Mouse (Mus musculus) MEL (cell line): ENCODE measurements around the gene Lrp3. TPM values are rescaled to one million over a fixed set of nuclear protein-coding genes. Genes with fewer than 3 reads are reported as not detected.

Experiments used
- DNase-seq: peaks from one replicate; pipeline ENCODE4 v3.0.0; 2011; ENCODE audit warnings: low read depth, low spot score
- H3K27ac ChIP-seq: 2 replicates; pipeline ENCODE4 v1.5.1; 2012; ENCODE audit warnings: low read depth, mild to moderate bottlenecking, control low read depth, low read length, moderate library complexity; ENCODE audit not compliant: control insufficient read depth
- H3K27me3 ChIP-seq, 2 experiments: fragments of 150-350 bp in 1 of 2; sonication (generic) in 1 of 2; 2 replicates each; pipeline ENCODE4 v1.6.1; 2012; ENCODE audit warnings: low read length in 2 of 2, mild to moderate bottlenecking in 2 of 2, improper control_type of control experiment in 1 of 2, moderate library complexity in 1 of 2; ENCODE audit not compliant: insufficient read depth in 2 of 2, control insufficient read depth in 1 of 2
- H3K36me3 ChIP-seq, 2 experiments: 2 replicates each; pipeline ENCODE4 v1.6.1; 2012 to 2014; ENCODE audit warnings: low read length in 2 of 2, improper control_type of control experiment in 1 of 2, inconsistent platforms in 1 of 2, mild to moderate bottlenecking in 1 of 2; ENCODE audit not compliant: insufficient read depth in 2 of 2, control insufficient read depth in 1 of 2
- H3K4me1 ChIP-seq, 2 experiments: fragments of 150-350 bp in 1 of 2; sonication (generic) in 1 of 2; 2 replicates each; pipeline ENCODE4 v1.6.1; 2012; ENCODE audit warnings: low read length in 2 of 2, improper control_type of control experiment in 1 of 2, mild to moderate bottlenecking in 1 of 2; ENCODE audit not compliant: insufficient read depth in 2 of 2, control insufficient read depth in 1 of 2
- H3K4me3 ChIP-seq, 2 experiments: fragments of 150-350 bp in 1 of 2; sonication (generic) in 1 of 2; 2 replicates each; pipeline ENCODE4 v1.5.1; 2012; ENCODE audit warnings: low read depth in 2 of 2, low read length in 2 of 2, mild to moderate bottlenecking in 2 of 2, moderate library complexity in 2 of 2, control low read depth in 1 of 2, improper control_type of control experiment in 1 of 2; ENCODE audit not compliant: control insufficient read depth in 1 of 2, insufficient read depth in 1 of 2
- H3K79me2 ChIP-seq: 2 replicates; pipeline ENCODE4 v1.6.1; 2012; ENCODE audit warnings: mild to moderate bottlenecking, low read length, moderate library complexity; ENCODE audit not compliant: control insufficient read depth, poor library complexity, insufficient read depth
- H3K9ac ChIP-seq: 2 replicates; pipeline ENCODE4 v1.6.1; 2012; ENCODE audit warnings: low read depth, mild to moderate bottlenecking, control low read depth, low read length, moderate library complexity; ENCODE audit not compliant: control insufficient read depth, poor library complexity, severe bottlenecking
- H3K9me3 ChIP-seq: fragments of 150-350 bp; sonication (generic); replicated peaks from 2 replicates; pipeline ENCODE4 v1.6.1; 2012; ENCODE audit warnings: mild to moderate bottlenecking, low read length, improper control_type of control experiment, moderate library complexity; ENCODE audit not compliant: insufficient read depth
- BHLHE40 ChIP-seq: IDR thresholded peaks from 2 replicates; pipeline ENCODE4 v1.6.1; 2012; ENCODE audit warnings: low read depth, mild to moderate bottlenecking, inconsistent platforms, low read length, improper control_type of control experiment, borderline replicate concordance
- CHD1 ChIP-seq: IDR thresholded peaks from 2 replicates; pipeline ENCODE4 v1.6.1; 2012; ENCODE audit warnings: low read depth, mild to moderate bottlenecking, inconsistent platforms, low read length, improper control_type of control experiment
- CTCF ChIP-seq, 3 experiments: IDR thresholded peaks in 2 of 3; conservative IDR thresholded peaks in 1 of 3; 2 replicates each; pipeline ENCODE4 v1.5.1; 2011 to 2012; ENCODE audit warnings: low read length in 3 of 3, low read depth in 2 of 3, mild to moderate bottlenecking in 2 of 3, improper control_type of control experiment in 1 of 3, inconsistent platforms in 1 of 3, mixed read lengths in 1 of 3, moderate library complexity in 1 of 3; ENCODE audit not compliant: control insufficient read depth in 1 of 3, insufficient read depth in 1 of 3, poor library complexity in 1 of 3, severe bottlenecking in 1 of 3
- E2F4 ChIP-seq: IDR thresholded peaks from 2 replicates; pipeline ENCODE4 v1.6.1; 2011; ENCODE audit warnings: low read depth, low read length, improper control_type of control experiment, borderline replicate concordance
- ETS1 ChIP-seq: IDR thresholded peaks from 2 replicates; pipeline ENCODE4 v1.6.1; 2012; ENCODE audit warnings: low read depth, mild to moderate bottlenecking, inconsistent platforms, low read length, improper control_type of control experiment, moderate library complexity
- GATA1 ChIP-seq: IDR thresholded peaks from 2 replicates; pipeline ENCODE4 v1.6.1; 2011; ENCODE audit warnings: low read depth, low read length, improper control_type of control experiment
- HCFC1 ChIP-seq: IDR thresholded peaks from 2 replicates; pipeline ENCODE4 v1.6.1; 2012; ENCODE audit warnings: low read depth, mild to moderate bottlenecking, inconsistent platforms, low read length, improper control_type of control experiment, moderate library complexity
- JUND ChIP-seq: IDR thresholded peaks from 2 replicates; pipeline ENCODE4 v1.6.1; 2011; ENCODE audit warnings: low read depth, mild to moderate bottlenecking, improper control_type of control experiment, low read length
- KAT2A ChIP-seq: conservative IDR thresholded peaks from 2 replicates; pipeline ENCODE4 v1.6.1; 2012; ENCODE audit warnings: low read depth, low read length, improper control_type of control experiment, inconsistent platforms
- MEF2A ChIP-seq: IDR thresholded peaks from 2 replicates; pipeline ENCODE4 v1.6.1; 2014; ENCODE audit warnings: low read depth, mild to moderate bottlenecking, inconsistent platforms, low read length, improper control_type of control experiment; ENCODE audit not compliant: poor library complexity, insufficient replicate concordance, severe bottlenecking; ENCODE audit errors: extremely low read depth
- NELFE ChIP-seq: IDR thresholded peaks from 2 replicates; pipeline ENCODE4 v1.6.1; 2011; ENCODE audit warnings: low read depth, low read length, improper control_type of control experiment
- POLR2A ChIP-seq, 2 experiments: IDR thresholded peaks; 2 replicates each; pipeline ENCODE4 v1.6.1; 2011 to 2012; ENCODE audit warnings: low read length in 2 of 2, mild to moderate bottlenecking in 2 of 2, control low read depth in 1 of 2, improper control_type of control experiment in 1 of 2, low read depth in 1 of 2, moderate library complexity in 1 of 2; ENCODE audit not compliant: control insufficient read depth in 1 of 2, insufficient read depth in 1 of 2, poor library complexity in 1 of 2
- POLR2AphosphoS2 ChIP-seq: IDR thresholded peaks from 2 replicates; pipeline ENCODE4 v1.6.1; 2011; ENCODE audit warnings: low read length, improper control_type of control experiment
- RAD21 ChIP-seq: IDR thresholded peaks from 2 replicates; pipeline ENCODE4 v1.6.1; 2011; ENCODE audit warnings: mild to moderate bottlenecking, low read depth, low read length, improper control_type of control experiment
- RCOR1 ChIP-seq: IDR thresholded peaks from 2 replicates; pipeline ENCODE4 v1.6.1; 2012; ENCODE audit warnings: low read depth, mild to moderate bottlenecking, inconsistent platforms, low read length, improper control_type of control experiment
- SIN3A ChIP-seq: IDR thresholded peaks from 2 replicates; pipeline ENCODE4 v1.6.1; 2012; ENCODE audit warnings: low read length, improper control_type of control experiment, inconsistent platforms
- SMC3 ChIP-seq: IDR thresholded peaks from 2 replicates; pipeline ENCODE4 v1.6.1; 2011; ENCODE audit warnings: low read depth, low read length, improper control_type of control experiment
- TAL1 ChIP-seq: IDR thresholded peaks from 2 replicates; pipeline ENCODE4 v1.6.1; 2012; ENCODE audit warnings: mild to moderate bottlenecking, inconsistent platforms, low read length, moderate library complexity, mixed read lengths
- TBP ChIP-seq: IDR thresholded peaks from 2 replicates; pipeline ENCODE4 v1.8.0; 2011; ENCODE audit warnings: low read depth, low read length, improper control_type of control experiment
- TCF12 ChIP-seq: IDR thresholded peaks from 2 replicates; pipeline ENCODE4 v1.6.1; 2014; ENCODE audit warnings: low read depth, mild to moderate bottlenecking, inconsistent platforms, low read length, improper control_type of control experiment, moderate library complexity
- UBTF ChIP-seq: IDR thresholded peaks from 2 replicates; pipeline ENCODE4 v1.6.1; 2012; ENCODE audit warnings: low read depth, mild to moderate bottlenecking, inconsistent platforms, low read length, improper control_type of control experiment, moderate library complexity, borderline replicate concordance; ENCODE audit not compliant: insufficient read depth
- USF2 ChIP-seq, 2 experiments: IDR thresholded peaks; 2 replicates each; pipeline ENCODE4 v1.6.1; 2011 to 2012; ENCODE audit warnings: improper control_type of control experiment in 2 of 2, low read length in 2 of 2, borderline replicate concordance in 1 of 2, inconsistent platforms in 1 of 2, low read depth in 1 of 2, mild to moderate bottlenecking in 1 of 2; ENCODE audit not compliant: insufficient read depth in 1 of 2
- ZMIZ1 ChIP-seq: IDR thresholded peaks from 2 replicates; pipeline ENCODE4 v1.6.1; 2012; ENCODE audit warnings: low read depth, mild to moderate bottlenecking, inconsistent platforms, low read length, improper control_type of control experiment, moderate library complexity
- ZNF384 ChIP-seq: IDR thresholded peaks from 2 replicates; pipeline ENCODE4 v1.6.1; 2012; ENCODE audit warnings: low read depth, mild to moderate bottlenecking, inconsistent platforms, low read length, improper control_type of control experiment
- polyA plus RNA-seq, 2 experiments: library from polyadenylated mRNA; stranded (reverse) in 1 of 2; unstranded in 1 of 2; fragments of >175 nt in 1 of 2; fragments of >200 nt in 1 of 2; gene quantifications; 2 replicates each; pipeline versions ENCODE4 v1.2.1 to v1.2.4; 2012; ENCODE audit warnings: low replicate concordance in 2 of 2, low read depth in 1 of 2; ENCODE audit not compliant: insufficient read length in 2 of 2, insufficient read depth in 1 of 2, missing spikeins in 1 of 2
- total RNA-seq: library from RNA; depleted of rRNA; stranded (reverse); fragments of 300-350 nt; gene quantifications from 2 replicates; pipeline ENCODE4 v1.2.3, GENCODE M21; 2012

The Lrp3 gene
- total and polyA plus RNA-seq, 3 experiments, result not detected

DNA sequence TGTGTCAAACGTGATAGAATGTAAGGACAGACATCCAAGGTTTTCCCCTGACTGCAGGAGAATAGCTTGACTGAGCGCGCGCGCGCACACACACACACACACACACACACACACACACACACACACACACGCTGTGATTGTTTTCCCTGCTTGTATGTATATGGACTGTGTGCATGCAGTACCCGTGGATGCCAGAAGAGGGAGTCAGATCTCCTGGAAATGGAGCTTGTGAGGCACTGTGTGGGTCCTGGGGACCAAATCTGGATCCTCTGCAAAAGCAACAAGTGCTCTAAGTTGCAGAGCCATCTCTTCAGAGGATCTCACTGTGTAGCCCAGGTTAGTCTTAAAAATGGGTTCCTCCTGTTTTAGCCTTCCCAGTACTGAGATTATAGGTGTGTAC lies 44.1 kb upstream of the Lrp3 start:
- peak; percentile 22 to 61 (median 52) for TF ChIP-seq CTCF (IDR thresholded peaks at IDR 0.05 in 2 of 3, conservative IDR thresholded peaks at IDR 0.05 in 1 of 3; ENCODE audit: control insufficient read depth in 1 of 3, insufficient read depth in 1 of 3, low read depth in 2 of 3, low read length in 3 of 3, poor library complexity in 1 of 3, severe bottlenecking in 1 of 3)
- TF ChIP-seq JUND, result no peak
- TF ChIP-seq KAT2A, result no peak
- peak; percentile 21; the same call in 1 of the 2 replicates for TF ChIP-seq SMC3
- TF ChIP-seq SIN3A, result no peak
- peak; percentile 41 for TF ChIP-seq RAD21
- no peak for TF ChIP-seq TAL1
- no peak for TF ChIP-seq USF2 (IDR thresholded peaks at IDR 0.05; ENCODE audit: borderline replicate concordance in 1 of 2, insufficient read depth in 1 of 2, low read depth in 1 of 2, low read length in 2 of 2)
- Histone ChIP-seq H3K4me3 (no peak overlapping the region), H3K79me2 (no peaks in the 10 kb centered on the region), H3K9ac (no peak overlapping the region), H3K27me3 (no peaks in the 10 kb centered on the region; a peak in 1 of 4 replicates), H3K4me1 (peaks cover 0 to 14% of the 10 kb centered on the region in 2 experiments; a peak in 1 of 4 replicates), H3K27ac (no peak overlapping the region), H3K36me3 (peaks cover 0 to 5% of the 10 kb centered on the region in 2 experiments; a peak in 2 of 4 replicates), H3K9me3 (no peaks in the 10 kb centered on the region)
- peak; percentile 41 for DNase-seq

DNA sequence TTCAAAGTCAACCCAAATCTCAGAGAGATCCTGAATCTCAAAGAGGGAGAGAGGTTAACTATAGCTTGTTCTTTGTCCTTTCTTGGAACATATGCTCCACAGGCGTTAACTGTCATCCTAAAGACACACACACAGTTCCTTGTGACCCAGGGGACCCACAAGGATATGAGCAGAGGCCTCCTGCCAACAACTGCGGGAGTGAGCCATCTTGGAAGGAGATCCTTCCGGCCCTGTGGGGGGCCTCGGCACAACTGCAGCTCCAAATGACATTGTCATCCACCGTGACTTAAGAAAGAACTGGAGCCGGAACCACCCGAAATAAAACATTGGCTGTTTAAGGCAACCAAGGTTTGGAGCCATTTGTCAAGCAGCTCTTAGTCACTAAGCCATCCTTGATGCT lies 43.0 kb upstream of the Lrp3 start:
- Histone ChIP-seq H3K27ac (no peak overlapping the region), H3K79me2 (no peaks in the 10 kb centered on the region), H3K4me3 (no peak overlapping the region), H3K27me3 (no peaks in the 10 kb centered on the region; a peak in 1 of 4 replicates), H3K9ac (no peak overlapping the region), H3K9me3 (no peaks in the 10 kb centered on the region), H3K36me3 (no peaks in the 10 kb centered on the region; a peak in 2 of 4 replicates), H3K4me1 (peaks cover 0 to 3% of the 10 kb centered on the region in 2 experiments; a peak in 1 of 4 replicates)
- DNase-seq, result no peak
- TF ChIP-seq E2F4 (no peak), MEF2A (no peak), ZNF384 (no peak), ZMIZ1 (no peak), RAD21 (no peak), BHLHE40 (no peak), HCFC1 (no peak), NELFE (no peak), TCF12 (no peak), USF2 (IDR thresholded peaks at IDR 0.05; ENCODE audit: borderline replicate concordance in 1 of 2, insufficient read depth in 1 of 2, low read depth in 1 of 2, low read length in 2 of 2) (no peak), RCOR1 (no peak), CTCF (IDR thresholded peaks at IDR 0.05 in 2 of 3, conservative IDR thresholded peaks at IDR 0.05 in 1 of 3; ENCODE audit: control insufficient read depth in 1 of 3, insufficient read depth in 1 of 3, low read depth in 2 of 3, low read length in 3 of 3, poor library complexity in 1 of 3, severe bottlenecking in 1 of 3) (no peak), CHD1 (no peak), POLR2AphosphoS2 (no peak), KAT2A (no peak), GATA1 (no peak), POLR2A (IDR thresholded peaks at IDR 0.05; ENCODE audit: control insufficient read depth in 1 of 2, insufficient read depth in 1 of 2, low read depth in 1 of 2, low read length in 2 of 2, poor library complexity in 1 of 2) (no peak), ETS1 (no peak), UBTF (no peak), TBP (no peak)
